Mouse (Mus musculus) adipose tissue, adult 10 weeks (tissue): ENCODE measurements around the gene Ctxn2. TPM values are rescaled to one million over a fixed set of nuclear protein-coding genes. Genes with fewer than 3 reads are reported as not detected.

Experiments
- polyA plus RNA-seq: library from polyadenylated mRNA; stranded (reverse); fragments of 350-450 nt; fragmentation: Illumina TruSeq; extraction: RNeasy Lipid Tissue Mini Kit (QIAGEN cat#74804); gene quantifications from one replicate; pipeline ENCODE4 v1.2.3, GENCODE M21; 2014; ENCODE audit warnings: low read depth, low replicate concordance

Ctxn2 gene
- not detected for polyA plus RNA-seq

DNA sequence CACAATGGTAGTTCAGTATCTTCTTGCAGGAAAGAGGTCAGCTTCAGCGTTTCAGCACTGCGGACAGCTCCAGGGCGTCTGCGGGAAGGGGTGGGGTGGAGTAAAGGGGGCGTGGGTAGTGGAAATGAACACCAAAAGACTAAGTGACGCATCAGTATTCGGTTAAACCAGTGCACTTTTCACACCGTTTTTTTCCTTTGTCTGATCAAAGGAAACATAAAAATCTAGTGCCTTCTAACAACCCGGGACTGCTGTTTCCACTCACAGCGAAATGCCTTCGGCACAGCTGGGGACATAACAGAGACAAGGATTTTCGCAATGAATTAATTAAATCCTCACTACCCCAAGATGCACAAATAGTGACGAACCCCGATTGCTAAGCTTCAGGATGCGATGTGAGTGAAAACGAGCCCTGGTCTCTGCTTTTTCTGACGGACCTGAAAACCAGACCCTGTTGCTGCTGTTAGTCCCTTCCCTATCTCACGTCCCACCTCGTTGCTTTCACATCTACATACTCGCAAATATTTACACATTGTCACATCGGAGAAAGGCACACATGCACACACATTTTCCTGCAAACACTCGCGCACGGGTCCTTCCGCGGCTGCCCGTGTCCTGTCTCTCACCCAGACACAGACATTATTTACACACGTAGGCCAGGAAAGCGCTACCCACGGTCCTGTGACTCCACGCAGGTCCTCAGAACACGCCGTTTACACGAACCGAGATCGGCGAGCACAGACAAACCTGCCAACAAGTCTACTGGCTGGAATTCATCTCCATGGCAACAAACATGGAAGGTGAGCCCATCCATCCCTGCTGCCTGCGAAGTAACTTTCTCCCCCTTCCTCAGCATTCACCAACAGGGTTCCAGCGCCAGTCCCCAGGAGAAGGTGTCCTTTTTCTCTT lies at the start of gene Ctxn2:
Gene Ctxn2 (plus strand): TSS at position 790 of the 909 bp plus-strand sequence.

DNA sequence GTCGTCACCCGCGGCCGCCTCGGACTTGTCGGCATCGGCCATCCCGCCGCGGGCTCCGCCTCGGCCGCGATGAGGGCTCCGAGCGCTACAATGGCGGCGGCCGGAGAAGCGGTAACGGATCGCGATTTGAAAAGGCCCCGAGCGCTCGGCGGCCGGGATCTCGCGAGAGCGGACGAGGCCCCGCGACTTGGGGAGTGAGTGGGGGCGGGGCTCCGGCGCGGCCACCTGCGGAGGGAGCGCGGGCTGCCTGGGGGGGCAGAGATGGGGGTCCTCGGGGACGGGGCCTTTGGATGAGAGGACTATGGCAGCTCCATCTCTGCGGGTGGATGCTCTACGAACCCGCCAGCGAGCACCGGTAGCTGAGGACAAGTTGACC lies 13.0 kb upstream of the Ctxn2 start, which contains the start of gene Myef2:
Gene Myef2 (minus strand): TSS at position 185 of the 376 bp plus-strand sequence.

DNA sequence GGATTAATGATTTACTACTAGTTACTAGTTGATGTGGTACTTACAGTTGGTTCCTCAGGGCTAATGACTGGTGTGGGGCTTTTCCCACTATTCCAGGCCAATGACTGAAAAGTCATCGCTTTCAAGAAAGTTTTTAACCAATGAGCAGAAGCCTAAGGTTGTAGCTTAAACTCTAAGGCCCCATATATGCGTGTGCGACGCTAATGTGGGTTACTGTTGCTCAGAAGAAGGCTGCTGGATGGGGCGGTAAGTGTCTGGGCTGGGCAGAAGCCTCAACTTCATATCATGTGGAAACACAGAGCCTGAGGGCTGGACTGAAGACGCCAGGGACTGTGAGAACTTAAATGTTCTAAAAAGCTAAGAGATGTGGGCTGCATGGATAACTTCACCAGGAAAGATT lies 15.9 kb downstream of the Ctxn2 start, which contains the start of gene Slc12a1:
Gene Slc12a1 (plus strand): TSS at position 118 of the 400 bp plus-strand sequence.

Other genes starting within 250 kb of the Ctxn2 start
- not detected for gene Slc24a5, start 68.6 kb upstream of the Ctxn2 start, polyA plus RNA-seq
- gene Myef2, start 13.0 kb upstream of the Ctxn2 start, polyA plus RNA-seq, result 16.7 TPM
- gene Slc12a1, start 15.8 kb downstream of the Ctxn2 start, polyA plus RNA-seq, result not detected
- 17.8 TPM for gene Dut, start 110.5 kb downstream of the Ctxn2 start, polyA plus RNA-seq